Mouse (Mus musculus) bone marrow macrophage, adult 2 months (primary cell): ENCODE results near the gene Rbm42. TPM values are rescaled to one million over a fixed set of nuclear protein-coding genes. Genes with fewer than 3 reads are reported as not detected.

Experiments
- H3K27ac ChIP-seq: 2 replicates; pipeline ENCODE4 v1.5.1; 2012; ENCODE audit warnings: low read depth, low read length; ENCODE audit not compliant: insufficient read depth
- H3K4me1 ChIP-seq: 2 replicates; pipeline ENCODE4 v1.6.1; 2012; ENCODE audit warnings: low read length; ENCODE audit not compliant: control insufficient read depth, insufficient read depth
- H3K4me3 ChIP-seq: 2 replicates; pipeline ENCODE4 v1.5.1; 2012; ENCODE audit warnings: mild to moderate bottlenecking, low read length, moderate library complexity; ENCODE audit not compliant: insufficient read depth
- CTCF ChIP-seq: IDR thresholded peaks from 2 replicates; pipeline ENCODE4 v1.5.1; 2012; ENCODE audit warnings: low read depth, mild to moderate bottlenecking, low read length, moderate library complexity
- POLR2A ChIP-seq: IDR thresholded peaks from 2 replicates; pipeline ENCODE4 v1.6.1; 2012; ENCODE audit warnings: mild to moderate bottlenecking, low read depth, low read length, borderline replicate concordance
- polyA plus RNA-seq: library from polyadenylated mRNA; stranded (reverse); fragments of >200 nt; gene quantifications from 2 replicates; pipeline ENCODE4 v1.2.4, GENCODE M21; 2012; ENCODE audit not compliant: missing spikeins, insufficient read depth, insufficient read length

The Rbm42 gene
- polyA plus RNA-seq, 1 experiment, result 59.6 TPM

GRCm38 (mm10) chr7:30604424-30604823 is 45.7 kb downstream of the Rbm42 start:
- no peak overlapping the region for H3K4me3 ChIP-seq
- H3K27ac ChIP-seq, result no peak overlapping the region
- TF ChIP-seq CTCF, result no peak
- no peak for TF ChIP-seq POLR2A
- 0 out of 2 replicates have a peak, but pooled peaks cover 4% of the 10 kb centered on the region for H3K4me1 ChIP-seq

GRCm38 (mm10) chr7:30602583-30602982 is 47.5 kb downstream of the Rbm42 start:
- 0 out of 2 replicates have a peak, but pooled peaks cover 4% of the 10 kb centered on the region for H3K4me1 ChIP-seq
- TF ChIP-seq CTCF (no peak), POLR2A (no peak)

GRCm38 (mm10) chr7:30600651-30601050 is 49.5 kb downstream of the Rbm42 start:
- Histone ChIP-seq H3K4me3 (no peak overlapping the region), H3K27ac (no peak overlapping the region), H3K4me1 (0 out of 2 replicates have a peak, but pooled peaks cover 4% of the 10 kb centered on the region)
- no peak for TF ChIP-seq CTCF
- TF ChIP-seq POLR2A, result no peak

More at GRCm38 (mm10) chr7:30602583-30602982, 47.5 kb downstream of the Rbm42 start:
- Histone ChIP-seq H3K27ac (no peak overlapping the region), H3K4me3 (no peak overlapping the region)

- no peak overlapping the region for H3K4me3 ChIP-seq
- H3K27ac ChIP-seq, result no peak overlapping the region
- TF ChIP-seq POLR2A (no peak), CTCF (no peak)
- peaks cover 6% of the 10 kb centered on the region for H3K4me1 ChIP-seq
Measured at GRCm38 (mm10) chr7:30599933-30600353, 50.2 kb downstream of the Rbm42 start.

- TF ChIP-seq CTCF (no peak), POLR2A (no peak)
- Histone ChIP-seq H3K4me3 (no peak within 1 kb of the TSS), H3K4me1 (peaks cover 17% of the 10 kb centered on the region), H3K27ac (no peak within 1 kb of the TSS)
Measured at GRCm38 (mm10) chr7:30598786-30599185, 51.3 kb downstream of the Rbm42 start, which contains the start of gene Zbtb32. Zbtb32 (minus strand) TSS chr7:30598909.

GRCm38 (mm10) chr7:30596811-30597210 is 53.3 kb downstream of the Rbm42 start:
- no peak overlapping the region for H3K4me3 ChIP-seq
- TF ChIP-seq POLR2A, result no peak
- TF ChIP-seq CTCF, result no peak
- peaks cover 35% of the 10 kb centered on the region for H3K4me1 ChIP-seq
- no peak overlapping the region for H3K27ac ChIP-seq

- TF ChIP-seq CTCF (no peak), POLR2A (no peak)
- Histone ChIP-seq H3K4me3 (no peak overlapping the region), H3K4me1 (peaks cover 39% of the 10 kb centered on the region), H3K27ac (no peak overlapping the region)
Measured at GRCm38 (mm10) chr7:30596093-30596492, 54.0 kb downstream of the Rbm42 start.

- no peak for TF ChIP-seq POLR2A
- TF ChIP-seq CTCF, result no peak
- Histone ChIP-seq H3K27ac (no peak overlapping the region), H3K4me1 (peaks cover 39% of the 10 kb centered on the region), H3K4me3 (no peak overlapping the region)
Measured at GRCm38 (mm10) chr7:30594510-30595024, 55.5 kb downstream of the Rbm42 start.

- Histone ChIP-seq H3K4me1 (peaks cover 39% of the 10 kb centered on the region), H3K27ac (no peak overlapping the region), H3K4me3 (no peak overlapping the region)
- TF ChIP-seq POLR2A (no peak), CTCF (no peak)
Measured at GRCm38 (mm10) chr7:30593579-30594509, 56.3 kb downstream of the Rbm42 start.

GRCm38 (mm10) chr7:30592772-30593423 is 57.2 kb downstream of the Rbm42 start:
- no peak overlapping the region for H3K4me3 ChIP-seq
- H3K4me1 ChIP-seq, result peaks cover 39% of the 10 kb centered on the region
- H3K27ac ChIP-seq, result peak overlapping the region; percentile 30
- TF ChIP-seq POLR2A (no peak), CTCF (no peak)
